Mouse (Mus musculus): ENCODE results near the gene Rnf34.
A peak's percentile ranks its signal among the peaks of the same experiment; 100 is the strongest.

Gene Rnf34

DNA sequence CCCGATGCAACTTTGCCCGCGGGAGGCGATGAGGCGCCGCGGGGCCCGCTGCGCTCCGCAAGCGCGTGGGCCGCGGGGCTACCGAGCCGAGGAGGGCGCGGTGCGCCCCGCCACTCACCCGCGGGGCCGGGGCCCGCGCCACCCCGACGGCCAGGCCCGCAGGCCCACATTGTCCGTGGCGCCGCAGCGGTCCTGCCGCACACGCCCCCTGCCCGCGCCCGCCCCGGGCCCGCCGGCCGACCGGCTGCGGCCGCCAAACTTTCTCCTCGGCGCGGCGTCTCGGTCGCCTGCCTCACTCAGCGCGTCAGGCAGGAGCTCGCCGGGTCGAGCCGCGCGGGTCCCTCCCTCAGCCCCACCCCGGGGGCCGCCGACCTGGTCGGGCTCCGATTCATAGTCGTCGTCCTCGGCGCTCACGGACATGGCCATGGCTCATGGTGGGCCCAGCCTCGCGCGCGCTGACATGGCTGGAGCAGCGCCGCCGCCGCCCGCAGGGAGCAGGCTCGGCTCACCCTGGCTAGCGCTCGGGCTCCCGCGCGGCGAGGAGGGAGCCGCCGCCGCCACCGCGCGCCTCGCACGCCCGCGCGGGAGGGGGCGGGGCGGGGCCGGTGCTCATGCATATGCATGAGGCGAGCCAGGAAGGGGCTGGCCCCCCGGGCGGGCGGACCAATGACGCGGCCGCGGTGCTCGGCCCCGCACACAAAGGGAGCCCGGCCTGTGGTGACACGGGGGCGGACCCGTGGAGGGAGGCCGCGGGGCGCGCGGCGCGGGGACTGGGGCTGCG lies 50.1 kb downstream of the Rnf34 start:
- ATAC-seq (ENCODE audit: low TSS enrichment) = peak; percentile 88

- ATAC-seq (ENCODE audit: low TSS enrichment) = no peak
Observed at GRCm38 (mm10) chr5:122900558-122901171, 50.8 kb downstream of the Rnf34 start.

- no peak for ATAC-seq (ENCODE audit: low TSS enrichment)
Observed at GRCm38 (mm10) chr5:122901179-122901578, 51.3 kb downstream of the Rnf34 start.

DNA sequence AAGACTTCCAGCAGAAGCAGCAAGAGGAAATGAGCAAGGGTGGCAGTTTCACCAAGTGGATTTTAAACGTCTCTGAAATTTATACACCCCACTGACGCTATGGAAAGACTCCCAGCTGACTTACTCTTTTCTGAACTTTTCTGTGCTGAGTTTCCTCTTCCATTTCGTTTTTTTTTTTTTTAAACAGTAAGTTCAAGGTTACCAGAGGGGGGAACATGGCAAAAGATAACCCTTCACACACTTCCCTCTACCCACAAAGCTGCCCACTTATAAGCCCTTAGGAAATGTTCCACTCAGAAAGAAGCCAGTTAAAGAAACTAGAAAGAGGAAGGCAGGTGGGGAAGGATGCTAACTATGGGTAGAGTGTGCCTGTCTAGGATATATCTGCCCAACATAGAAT lies 51.8 kb downstream of the Rnf34 start:
- no peak for ATAC-seq (ENCODE audit: low TSS enrichment)

GRCm38 (mm10) chr5:122902228-122902627 lies 52.4 kb downstream of the Rnf34 start:
- ATAC-seq (ENCODE audit: low TSS enrichment) = no peak

DNA sequence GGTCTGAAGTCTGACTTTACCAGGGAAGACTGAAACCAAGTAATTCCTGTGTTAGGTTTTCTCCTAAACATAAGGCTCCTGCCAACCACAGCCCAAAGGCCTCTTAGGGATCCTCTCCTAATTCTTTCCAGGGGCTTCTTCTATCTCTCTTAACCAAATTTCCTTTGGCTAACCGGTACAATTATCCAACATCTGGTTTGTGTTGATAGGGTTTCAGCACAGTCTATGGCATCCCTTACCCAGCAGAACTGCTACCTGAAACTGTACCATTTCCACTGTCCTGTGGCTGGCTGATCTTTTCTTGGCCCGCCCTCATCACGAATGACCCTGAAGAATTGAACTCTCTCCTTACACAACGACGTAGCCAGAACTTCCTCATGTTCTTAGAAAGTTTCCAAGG lies 53.3 kb downstream of the Rnf34 start:
- no peak for ATAC-seq (ENCODE audit: low TSS enrichment)

- no peak for ATAC-seq (ENCODE audit: low TSS enrichment)
Observed at GRCm38 (mm10) chr5:122907182-122907581, 57.3 kb downstream of the Rnf34 start.

DNA sequence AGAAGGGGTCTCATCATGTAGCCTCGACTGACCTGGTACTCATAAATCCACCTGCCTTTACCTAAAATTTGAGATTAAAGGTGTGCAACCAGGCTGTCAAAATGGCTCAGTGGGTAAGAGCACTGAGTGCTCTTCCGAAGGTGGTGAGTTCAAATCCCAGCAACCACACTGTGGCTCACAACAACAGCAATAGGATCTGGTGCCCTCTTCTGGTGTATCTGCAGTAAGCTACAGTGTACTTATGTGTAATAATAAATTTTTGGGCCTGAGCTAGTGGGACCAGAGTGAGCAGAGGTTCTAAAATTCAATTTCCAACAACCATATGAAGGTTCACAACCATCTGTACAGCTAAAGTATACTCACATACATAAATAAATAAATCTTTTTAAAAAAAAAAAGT lies 58.2 kb downstream of the Rnf34 start:
- no peak for ATAC-seq (ENCODE audit: low TSS enrichment)

DNA sequence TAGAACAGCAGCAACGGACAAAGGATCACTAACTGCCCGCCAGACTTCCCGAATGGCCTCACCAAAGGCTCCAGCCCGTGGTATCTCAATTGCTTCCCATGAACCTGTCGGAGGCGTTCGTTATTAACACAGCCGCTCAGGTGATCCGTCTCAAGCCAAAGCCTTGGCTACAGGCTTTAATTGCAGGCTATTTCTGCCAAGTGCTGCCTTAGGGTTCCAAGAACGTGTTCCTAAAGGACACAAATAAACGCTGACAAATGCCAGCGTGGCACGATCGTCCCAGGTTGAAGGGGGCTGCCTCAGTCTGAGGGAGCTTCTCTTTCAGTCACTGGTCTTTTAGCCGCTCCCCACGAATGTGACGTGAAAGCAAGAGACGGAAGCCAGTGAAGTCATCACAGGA lies 59.6 kb downstream of the Rnf34 start:
- ATAC-seq (ENCODE audit: low TSS enrichment) = no peak

- ATAC-seq (ENCODE audit: low TSS enrichment) = no peak
Observed at GRCm38 (mm10) chr5:122912863-122913262, 63.0 kb downstream of the Rnf34 start.

GRCm38 (mm10) chr5:122916147-122916546 lies 66.3 kb downstream of the Rnf34 start:
- no peak for ATAC-seq (ENCODE audit: low TSS enrichment)

DNA sequence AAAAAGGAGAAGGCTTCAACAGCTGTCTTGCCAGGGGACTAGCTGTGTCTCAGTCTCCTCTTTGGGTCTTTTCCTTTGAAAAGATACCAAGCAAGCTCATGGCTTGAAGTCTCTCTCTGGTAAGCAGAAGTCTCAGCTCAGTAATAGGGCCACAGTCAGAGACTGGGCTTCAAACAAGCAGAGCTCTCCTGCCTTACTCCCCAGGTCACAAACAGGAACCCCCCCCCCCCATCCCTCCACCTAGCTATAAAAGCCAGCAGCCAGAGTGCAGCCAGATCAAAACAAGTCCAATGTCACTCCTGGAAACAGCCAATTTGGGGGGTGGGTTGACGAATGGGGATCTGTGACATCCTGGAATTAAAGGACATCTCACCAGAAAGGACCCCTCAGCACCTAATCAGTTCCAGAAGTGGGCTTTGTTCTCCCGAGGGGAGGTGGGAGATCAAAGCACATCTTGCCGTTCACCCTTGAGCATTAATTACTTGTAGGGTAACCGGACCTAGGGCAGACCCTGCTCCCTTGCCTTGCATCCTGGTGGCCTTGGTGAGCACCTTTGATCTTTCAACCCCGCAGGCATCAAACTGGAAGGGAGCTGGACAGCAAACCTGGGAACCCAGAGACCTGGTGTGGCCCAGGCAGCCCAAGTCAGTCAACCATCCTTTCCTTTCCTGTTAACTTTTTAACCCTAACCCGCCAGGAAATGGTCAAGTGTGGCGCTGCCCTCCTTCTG lies 68.3 kb downstream of the Rnf34 start:
- ATAC-seq (ENCODE audit: low TSS enrichment) = no peak

- no peak for ATAC-seq (ENCODE audit: low TSS enrichment)
Observed at GRCm38 (mm10) chr5:122920557-122920956, 70.7 kb downstream of the Rnf34 start.

Data from frontal cortex, adult (tissue).